Mouse (Mus musculus): ENCODE results near the gene Snrpd2. TPM values are rescaled to one million over a fixed set of nuclear protein-coding genes. Genes with fewer than 3 reads are reported as not detected.

Snrpd2 gene
- 97.8 and 98.3 TPM in 2 replicates for polyA plus RNA-seq (2016; fragmentation: Nextera tagmentation; extraction: Ambion mirVana)

DNA sequence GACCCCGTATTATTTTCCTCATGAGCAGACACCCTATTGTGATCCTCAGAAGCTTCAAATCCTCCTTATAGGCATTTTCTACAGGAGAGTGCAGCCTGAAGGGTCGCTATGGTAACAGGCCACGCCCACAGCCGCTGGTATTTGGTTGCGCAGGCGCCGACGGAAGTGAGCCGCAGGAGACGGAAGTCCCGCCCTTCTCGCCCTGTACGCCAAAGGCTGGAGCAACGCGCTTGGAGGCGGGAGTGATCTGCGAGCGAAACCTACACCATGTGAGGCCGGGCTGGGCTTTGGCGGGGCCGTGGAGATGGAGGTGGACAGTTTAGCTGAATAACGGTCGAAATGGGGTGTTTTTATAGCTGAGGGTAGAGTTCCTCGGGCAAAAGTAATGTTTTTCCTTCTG, at the start of gene Snrpd2:
Gene Snrpd2 (plus strand): TSS at position 97 of the 400 bp plus-strand sequence.
- H3K27me3 ChIP-seq (replicated peaks): peaks cover 12% of the 10 kb centered on the region; the same call in 1 of the 2 replicates
- ATAC-seq: peak; percentile 85
- peak within 1 kb of the TSS; percentile 81 for H3K9ac ChIP-seq
- H3K4me2 ChIP-seq: peak within 1 kb of the TSS; percentile 91
- H3K9me3 ChIP-seq (replicated peaks): no peaks in the 10 kb centered on the region
- peaks cover 42% of the 10 kb centered on the region for H3K36me3 ChIP-seq
- peak within 1 kb of the TSS; percentile 84 for H3K27ac ChIP-seq
- peak within 1 kb of the TSS; percentile 77 for H3K4me3 ChIP-seq
- H3K4me1 ChIP-seq: peaks cover 29% of the 10 kb centered on the region
- WGBS (ENCODE audit: insufficient replicate concordance): under 1% methylated on average over 24 of the region's 24 CpGs

DNA sequence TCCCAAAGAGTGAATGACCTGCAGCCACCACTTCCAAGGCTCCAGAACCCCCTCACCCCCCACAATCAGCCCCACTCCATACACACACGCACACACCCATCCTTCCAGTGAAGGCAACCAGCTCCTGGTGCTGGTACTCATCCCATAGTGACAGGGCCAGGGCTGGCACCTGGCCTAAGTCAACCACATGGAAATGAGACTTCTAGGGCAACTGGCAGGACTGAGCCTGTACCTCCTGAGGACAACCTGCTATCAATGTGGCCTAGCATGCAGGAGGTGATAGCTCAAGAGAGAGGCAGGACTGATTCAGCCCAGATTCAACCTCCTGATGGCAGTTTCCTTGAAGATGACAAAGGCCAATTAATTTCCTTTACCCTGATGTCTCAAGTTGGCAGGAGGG, 49.2 kb upstream of the Snrpd2 start:
- peaks cover 81% of the 10 kb centered on the region for H3K27me3 ChIP-seq (replicated peaks)
- WGBS (ENCODE audit: insufficient replicate concordance): 56% methylated on average over 1 of the region's 1 CpGs
- ATAC-seq: no peak
- H3K36me3 ChIP-seq: no peaks in the 10 kb centered on the region
- no peak overlapping the region for H3K27ac ChIP-seq
- no peak overlapping the region for H3K4me3 ChIP-seq
- no peaks in the 10 kb centered on the region for H3K9me3 ChIP-seq (replicated peaks)
- peaks cover 23% of the 10 kb centered on the region for H3K4me1 ChIP-seq
- no peak overlapping the region for H3K9ac ChIP-seq
- H3K4me2 ChIP-seq: no peak overlapping the region

DNA sequence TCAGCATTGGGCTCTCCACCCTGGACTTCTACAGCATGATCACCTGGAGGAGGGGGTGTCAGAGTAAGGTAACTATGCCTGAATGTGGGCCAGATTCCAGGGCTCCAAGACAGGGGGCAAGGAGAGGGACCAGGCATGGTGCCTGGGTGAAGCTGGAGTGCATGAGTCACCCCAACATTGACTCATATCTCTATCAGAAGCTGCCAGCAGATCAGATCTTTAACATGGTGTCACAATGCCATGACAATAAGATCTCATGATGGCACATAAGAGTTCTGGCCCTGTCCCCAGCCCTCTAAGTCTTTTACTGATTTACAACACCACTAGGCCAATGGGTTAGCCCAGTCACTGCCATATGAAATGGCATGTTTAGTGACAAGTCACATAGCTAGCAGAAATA, 45.8 kb upstream of the Snrpd2 start:
- no peak overlapping the region for H3K4me3 ChIP-seq
- no peak for ATAC-seq
- no peaks in the 10 kb centered on the region for H3K9me3 ChIP-seq (replicated peaks)
- peaks cover 58% of the 10 kb centered on the region for H3K27me3 ChIP-seq (replicated peaks)
- H3K27ac ChIP-seq: no peak overlapping the region
- H3K4me2 ChIP-seq: no peak overlapping the region
- no peak overlapping the region for H3K9ac ChIP-seq
- H3K36me3 ChIP-seq: no peaks in the 10 kb centered on the region
- H3K4me1 ChIP-seq: no peaks in the 10 kb centered on the region

DNA sequence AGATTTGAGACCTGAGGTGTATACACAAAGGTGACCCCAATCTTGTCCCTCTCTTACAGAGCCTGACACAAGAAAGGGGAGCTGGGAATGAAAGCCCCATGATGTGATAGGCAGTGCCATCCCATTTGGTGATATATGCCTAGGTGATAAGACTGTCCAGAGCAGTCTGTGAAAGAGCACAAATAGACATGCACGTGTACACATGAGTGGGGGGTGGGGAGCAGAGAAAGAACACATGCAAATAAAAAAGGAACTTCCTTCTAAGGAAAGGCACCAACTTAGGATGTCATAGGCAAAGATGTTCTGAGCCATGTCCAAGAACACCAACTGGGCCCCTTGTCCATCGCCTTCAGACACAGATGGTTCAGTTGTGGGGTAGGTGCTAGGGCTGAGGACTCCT, 45.0 kb upstream of the Snrpd2 start:
- H3K9ac ChIP-seq: no peak overlapping the region
- H3K4me2 ChIP-seq: no peak overlapping the region
- H3K27ac ChIP-seq: no peak overlapping the region
- no peak for ATAC-seq
- H3K27me3 ChIP-seq (replicated peaks): peaks cover 54% of the 10 kb centered on the region
- no peak overlapping the region for H3K4me3 ChIP-seq
- H3K9me3 ChIP-seq (replicated peaks): no peaks in the 10 kb centered on the region
- no peaks in the 10 kb centered on the region for H3K4me1 ChIP-seq
- 51% methylated on average over 2 of the region's 2 CpGs for WGBS (ENCODE audit: insufficient replicate concordance)
- H3K36me3 ChIP-seq: no peaks in the 10 kb centered on the region

DNA sequence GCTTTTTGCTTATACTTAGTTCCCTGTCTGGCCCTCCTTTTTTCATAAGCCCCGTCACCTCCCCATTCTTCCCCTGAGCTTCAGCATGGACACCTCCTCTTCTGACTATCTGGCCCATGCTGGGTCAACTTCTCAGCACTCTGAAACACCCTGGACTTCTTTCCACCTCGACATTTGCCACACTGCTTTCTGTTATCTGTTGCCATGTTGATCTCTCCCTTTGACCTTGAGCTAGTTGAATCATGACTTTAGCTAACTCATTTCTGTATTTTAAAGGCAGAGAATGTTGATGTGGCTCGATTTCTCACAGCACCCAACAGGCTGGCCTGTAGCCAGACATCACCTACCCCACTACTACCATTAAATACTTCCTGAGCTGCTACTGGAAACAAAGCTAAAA, 42.1 kb upstream of the Snrpd2 start:
- no peak for ATAC-seq
- 28% methylated on average over 3 of the region's 3 CpGs for WGBS (ENCODE audit: insufficient replicate concordance)
- Histone ChIP-seq H3K27me3 (replicated peaks) (peaks cover 45% of the 10 kb centered on the region), H3K4me3 (no peak overlapping the region), H3K9ac (no peak overlapping the region), H3K27ac (no peak overlapping the region), H3K9me3 (replicated peaks) (no peaks in the 10 kb centered on the region), H3K36me3 (no peaks in the 10 kb centered on the region), H3K4me1 (no peaks in the 10 kb centered on the region), H3K4me2 (no peak overlapping the region)

DNA sequence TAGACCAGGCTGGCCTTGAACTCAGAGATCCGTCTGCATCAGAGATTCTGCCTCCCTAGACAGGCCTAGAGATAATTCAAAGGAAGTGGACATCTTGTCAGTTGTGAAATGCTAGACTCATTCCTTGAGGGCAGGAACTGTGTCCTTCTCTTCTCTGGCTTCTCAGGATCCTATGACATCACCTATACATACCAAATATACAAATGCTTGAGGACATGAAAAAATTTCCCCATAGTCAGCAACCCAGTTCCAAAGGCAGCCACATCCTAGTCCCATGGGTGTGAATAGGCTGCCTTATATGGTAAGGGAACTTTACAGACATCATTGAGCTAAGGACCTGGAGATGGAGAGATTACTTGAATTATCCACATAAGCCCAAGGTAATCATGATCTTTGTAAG, 40.0 kb upstream of the Snrpd2 start:
- no peak for ATAC-seq
- 66% methylated on average over 1 of the region's 1 CpGs for WGBS (ENCODE audit: insufficient replicate concordance)

DNA sequence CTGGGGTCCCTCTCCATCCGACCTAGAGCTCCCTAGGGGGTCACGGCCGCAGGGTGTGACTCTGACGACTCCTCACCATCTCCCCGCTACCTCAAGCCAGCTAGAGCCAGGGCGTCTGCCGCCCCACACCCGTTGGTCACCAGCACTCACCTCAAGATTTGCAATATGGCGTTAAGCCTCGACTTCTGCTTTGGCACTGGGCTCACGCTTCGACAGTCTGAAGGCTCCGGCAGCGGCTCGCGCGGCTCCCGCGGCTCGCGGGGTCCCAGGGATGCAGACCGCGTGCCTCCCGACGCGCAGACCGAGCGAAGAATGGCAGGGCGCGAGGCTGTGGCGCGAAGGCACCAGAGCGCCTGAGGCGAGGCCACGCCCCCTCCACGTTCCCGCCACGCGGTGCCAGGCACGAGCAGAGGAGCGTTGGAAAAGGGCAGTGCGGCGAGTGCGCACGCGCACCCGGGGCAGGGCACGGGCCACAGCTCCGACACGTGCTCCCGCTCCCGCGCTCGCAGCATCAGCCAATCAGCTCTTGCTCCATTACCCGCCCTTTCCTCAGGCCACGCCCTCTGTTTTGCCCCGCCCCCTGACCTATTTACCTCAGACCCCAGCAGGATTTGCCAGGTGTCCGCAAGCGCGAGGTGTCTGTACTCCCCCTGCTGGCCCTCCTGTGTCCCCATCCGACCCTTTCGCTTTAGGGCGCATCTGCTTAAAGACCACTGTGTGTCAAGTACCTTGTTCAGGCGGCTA, 31.3 kb upstream of the Snrpd2 start, which contains the start of gene Gm4969:
Gene Gm4969 (minus strand): TSS at position 341 of the 744 bp plus-strand sequence.
- peaks cover 16% of the 10 kb centered on the region for H3K27me3 ChIP-seq (replicated peaks)
- peak within 1 kb of the TSS; percentile 95 for H3K4me2 ChIP-seq
- no peaks in the 10 kb centered on the region for H3K36me3 ChIP-seq
- H3K4me1 ChIP-seq: peaks cover 29% of the 10 kb centered on the region
- no peak within 1 kb of the TSS for H3K27ac ChIP-seq
- H3K9me3 ChIP-seq (replicated peaks): peaks cover 8% of the 10 kb centered on the region
- 21% methylated on average over 64 of the region's 64 CpGs for WGBS (ENCODE audit: insufficient replicate concordance)
- 0 out of 2 replicates have a peak within 1 kb of the TSS, but pooled peaks have one; percentile 8 for H3K4me3 ChIP-seq
- no peak within 1 kb of the TSS for H3K9ac ChIP-seq
- ATAC-seq: no peak

More for the DNA sequence above, 40.0 kb upstream of the Snrpd2 start:
- no peak overlapping the region for H3K9ac ChIP-seq
- no peak overlapping the region for H3K4me2 ChIP-seq
- H3K36me3 ChIP-seq: no peaks in the 10 kb centered on the region
- no peaks in the 10 kb centered on the region for H3K9me3 ChIP-seq (replicated peaks)
- no peaks in the 10 kb centered on the region for H3K4me1 ChIP-seq
- peaks cover 37% of the 10 kb centered on the region for H3K27me3 ChIP-seq (replicated peaks)
- H3K27ac ChIP-seq: no peak overlapping the region
- H3K4me3 ChIP-seq: no peak overlapping the region

DNA sequence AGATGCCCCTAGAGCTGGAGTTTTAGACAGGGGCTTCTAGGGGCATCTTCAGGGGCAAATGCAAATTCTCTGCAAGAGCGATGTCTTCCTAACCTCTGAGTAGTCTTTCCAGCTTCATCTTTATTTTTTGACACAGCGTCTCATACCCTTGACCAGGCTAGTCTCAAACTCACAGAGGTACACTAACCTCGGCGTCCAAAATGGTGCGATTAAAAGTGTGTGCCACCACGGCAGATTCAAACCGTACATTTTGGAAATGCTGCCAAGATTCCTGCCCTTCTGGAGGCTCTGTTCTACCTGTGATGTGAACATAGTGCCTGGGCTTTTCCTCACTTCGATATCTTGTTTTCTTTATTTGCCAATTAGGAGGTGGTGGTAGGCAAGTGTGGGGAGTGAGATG, 30.4 kb upstream of the Snrpd2 start:
- no peak overlapping the region for H3K4me3 ChIP-seq
- peaks cover 15% of the 10 kb centered on the region for H3K27me3 ChIP-seq (replicated peaks)
- H3K4me2 ChIP-seq: peak overlapping the region; percentile 95
- H3K4me1 ChIP-seq: peaks cover 29% of the 10 kb centered on the region
- no peak overlapping the region for H3K9ac ChIP-seq
- WGBS (ENCODE audit: insufficient replicate concordance): 88% methylated on average over 8 of the region's 8 CpGs
- no peaks in the 10 kb centered on the region for H3K36me3 ChIP-seq
- peaks cover 8% of the 10 kb centered on the region for H3K9me3 ChIP-seq (replicated peaks)
- peak; percentile 4; the same call in 1 of the 2 replicates for ATAC-seq
- no peak overlapping the region for H3K27ac ChIP-seq

DNA sequence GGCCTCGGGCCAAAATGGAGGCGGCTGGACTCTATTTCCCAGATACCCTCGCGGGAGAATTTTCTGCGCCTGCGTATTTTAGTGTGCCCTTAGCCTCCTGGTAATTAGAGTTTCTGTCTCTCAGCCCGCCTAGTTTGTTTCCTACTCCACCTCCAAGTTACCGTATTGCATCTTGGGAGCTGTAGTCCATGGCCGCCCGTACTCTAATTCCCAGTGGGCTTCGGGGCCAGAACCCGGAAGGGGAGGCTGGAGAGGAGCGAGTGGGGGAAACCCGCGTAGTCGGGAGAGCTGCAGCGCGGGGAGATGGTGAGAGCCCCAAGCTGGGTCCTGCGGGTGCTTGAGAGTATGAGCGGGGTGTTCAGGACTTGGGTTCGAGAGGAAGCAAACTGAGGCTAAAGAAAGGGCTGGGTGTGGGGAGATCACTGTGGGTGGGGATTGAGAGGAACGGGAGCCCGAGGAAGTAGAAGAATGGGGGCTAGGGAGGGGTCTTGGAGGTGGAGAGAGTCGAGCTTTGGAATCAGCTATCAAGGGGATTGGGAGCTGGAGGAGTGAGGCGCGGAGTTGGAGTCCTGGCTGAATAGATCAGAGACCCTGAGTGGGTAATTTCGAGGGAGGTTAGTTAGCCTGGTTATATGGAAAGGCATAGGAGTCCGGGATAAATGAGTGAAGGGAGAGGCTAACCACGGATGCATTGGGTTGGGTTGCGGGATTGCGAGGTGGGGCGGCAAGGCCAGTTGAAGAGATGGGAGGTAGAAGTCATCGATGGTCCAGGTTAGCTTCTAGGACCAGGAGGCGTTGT, 29.7 kb upstream of the Snrpd2 start, which contains the start of gene Fbxo46:
Gene Fbxo46 (plus strand): TSS at position 229 of the 799 bp plus-strand sequence.
- peaks cover 8% of the 10 kb centered on the region for H3K9me3 ChIP-seq (replicated peaks)
- H3K4me2 ChIP-seq: peak within 1 kb of the TSS; percentile 95
- WGBS (ENCODE audit: insufficient replicate concordance): 1% methylated on average over 34 of the region's 34 CpGs
- H3K4me3 ChIP-seq: peak within 1 kb of the TSS; percentile 88
- H3K4me1 ChIP-seq: peaks cover 29% of the 10 kb centered on the region
- peaks cover 15% of the 10 kb centered on the region for H3K27me3 ChIP-seq (replicated peaks)
- H3K9ac ChIP-seq: peak within 1 kb of the TSS; percentile 90
- H3K27ac ChIP-seq: peak within 1 kb of the TSS; percentile 70
- H3K36me3 ChIP-seq: no peaks in the 10 kb centered on the region
- peak; percentile 94 for ATAC-seq

DNA sequence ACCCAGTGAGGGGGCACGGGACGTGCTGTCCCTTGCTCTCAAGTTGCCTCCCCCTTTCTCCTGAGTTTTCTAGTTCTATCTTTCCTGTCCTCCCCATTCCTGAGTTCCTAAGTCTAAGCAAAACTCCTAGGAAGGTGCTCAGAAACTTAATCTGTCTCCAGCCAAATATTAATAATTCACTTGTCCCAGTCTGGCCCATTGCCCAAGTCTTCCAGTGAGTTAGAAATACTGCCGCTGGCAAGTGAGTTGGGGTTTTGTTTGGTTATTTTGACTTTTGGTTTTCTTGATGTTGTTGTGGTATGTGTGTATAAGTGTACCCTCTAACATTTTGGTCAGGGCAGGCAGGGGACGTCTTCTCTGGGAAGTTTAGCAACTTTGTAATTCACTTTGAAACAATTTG, 27.8 kb upstream of the Snrpd2 start:
- Histone ChIP-seq H3K4me2 (0 out of 2 replicates have a peak overlapping the region, but pooled peaks have one; percentile 95), H3K9ac (no peak overlapping the region), H3K27ac (no peak overlapping the region), H3K27me3 (replicated peaks) (peaks cover 15% of the 10 kb centered on the region), H3K36me3 (peaks cover 6% of the 10 kb centered on the region; the same call in 1 of the 2 replicates), H3K4me1 (peaks cover 29% of the 10 kb centered on the region), H3K4me3 (no peak overlapping the region), H3K9me3 (replicated peaks) (peaks cover 8% of the 10 kb centered on the region)
- no peak for ATAC-seq
- WGBS (ENCODE audit: insufficient replicate concordance): 76% methylated on average over 4 of the region's 4 CpGs

DNA sequence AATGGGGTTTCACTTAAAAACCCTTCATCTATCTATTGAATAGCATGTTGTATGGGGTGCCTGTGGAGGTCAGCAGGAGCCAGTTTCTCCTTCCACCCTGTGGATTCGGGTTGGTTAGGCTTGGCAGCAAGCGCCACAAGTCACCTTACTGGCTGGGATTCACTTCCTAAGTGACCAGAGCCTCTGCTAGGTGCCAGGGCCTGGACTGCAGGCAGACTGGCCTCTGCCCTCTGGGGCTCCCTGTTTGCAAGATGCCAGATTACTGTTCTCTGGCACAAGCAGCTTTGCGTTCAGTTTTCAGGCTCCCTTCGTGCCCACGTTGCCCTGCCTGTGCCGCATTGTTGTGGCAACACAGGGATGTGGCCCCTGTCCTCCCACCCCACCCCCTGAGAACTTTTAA, 24.8 kb upstream of the Snrpd2 start:
- Histone ChIP-seq H3K9me3 (replicated peaks) (no peaks in the 10 kb centered on the region), H3K4me3 (no peak overlapping the region), H3K4me2 (no peak overlapping the region), H3K9ac (no peak overlapping the region), H3K27me3 (replicated peaks) (no peaks in the 10 kb centered on the region), H3K36me3 (peaks cover 26% of the 10 kb centered on the region), H3K4me1 (peaks cover 20% of the 10 kb centered on the region), H3K27ac (no peak overlapping the region)
- no peak for ATAC-seq
- 80% methylated on average over 6 of the region's 6 CpGs for WGBS (ENCODE audit: insufficient replicate concordance)

DNA sequence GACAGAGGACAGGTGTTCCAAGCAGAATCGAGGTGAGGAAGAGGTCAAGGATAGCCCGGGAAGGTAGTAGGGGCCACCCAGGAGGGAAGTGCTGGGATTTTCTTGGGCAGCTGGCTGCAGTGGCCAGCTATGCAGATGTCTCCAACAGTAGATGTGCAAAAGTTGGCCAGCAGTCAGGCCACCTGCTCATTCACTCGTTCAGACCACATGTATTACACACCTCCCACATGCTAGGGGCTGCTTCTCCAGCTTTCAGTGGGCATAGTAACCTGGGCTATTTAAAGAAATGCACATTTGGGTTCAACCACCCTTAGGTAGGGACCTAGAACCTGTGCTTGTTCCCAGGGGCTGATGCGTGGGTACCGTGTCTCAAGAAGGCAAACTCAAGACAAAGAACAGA, 21.8 kb upstream of the Snrpd2 start:
- no peak overlapping the region for H3K27ac ChIP-seq
- H3K4me2 ChIP-seq: no peak overlapping the region
- H3K4me3 ChIP-seq: no peak overlapping the region
- 84% methylated on average over 5 of the region's 5 CpGs for WGBS (ENCODE audit: insufficient replicate concordance)
- H3K9ac ChIP-seq: no peak overlapping the region
- no peaks in the 10 kb centered on the region for H3K27me3 ChIP-seq (replicated peaks)
- H3K9me3 ChIP-seq (replicated peaks): no peaks in the 10 kb centered on the region
- peaks cover 26% of the 10 kb centered on the region for H3K36me3 ChIP-seq
- H3K4me1 ChIP-seq: peaks cover 21% of the 10 kb centered on the region
- ATAC-seq: no peak
